10 mouse cellular contexts compared by ENCODE assay signal in genomic region chr3:89102495-89103290, GRCm38 (mm10). TPM values are rescaled to one million over a fixed set of nuclear protein-coding genes. Genes with fewer than 3 reads are reported as not detected.
A peak's percentile ranks its signal among the peaks of the same experiment; 100 is the strongest.
DNase-seq lines count a peak whose midpoint lies in the region; ATAC-seq and TF ChIP-seq lines count a peak whose summit lies in the region.
"Had no signal": no experiment of that assay in that cellular context is flagged by ENCODE, and none has a peak within 500 bp of the region (broad histone marks: within the 10 kb centered on the region; RNA-seq: fewer than 3 reads in every experiment).

No protein-coding gene starts in this region.

- TF ChIP-seq CTCF in kidney, adult 2 months (conservative IDR thresholded peaks at IDR 0.05; ENCODE audit: insufficient read depth, insufficient read length, low read depth, low read length) = no peak

- no peak for DNase-seq in kidney, adult 2 months
- DNase-seq in limb, embryonic 10.5 days (ENCODE audit: low spot score) = no peak
- no peak for DNase-seq in gastrocnemius, postnatal 36 days
- no peak for DNase-seq in kidney, adult 8-10 months
- DNase-seq in urinary bladder, postnatal 36 days (ENCODE audit: low spot score in 2 of 2) = no peak

- TF ChIP-seq POLR2A in kidney, adult 2 months (IDR thresholded peaks at IDR 0.05; ENCODE audit: low read depth, low read length) = no peak

- H3K4me2 ChIP-seq in kidney, embryonic 16.5 days (replicated peaks; ENCODE audit: low read depth, low read length) = peak overlapping the region; percentile 67
- peak overlapping the region; percentile 85 for H3K4me2 ChIP-seq in embryonic facial prominence, embryonic 15.5 days (replicated peaks)
- H3K4me2 ChIP-seq in neural tube, embryonic 12.5 days (replicated peaks) = peak overlapping the region; percentile 90

- no peaks in the 10 kb centered on the region for H3K9me3 ChIP-seq in kidney, embryonic 16.5 days (ENCODE audit: low read length)
- H3K9me3 ChIP-seq in embryonic facial prominence, embryonic 15.5 days (replicated peaks) = no peaks in the 10 kb centered on the region
- no peaks in the 10 kb centered on the region for H3K9me3 ChIP-seq in limb, embryonic 10.5 days (replicated peaks)
- H3K9me3 ChIP-seq in neural tube, embryonic 12.5 days = no peaks in the 10 kb centered on the region

- no peak for ATAC-seq in kidney, embryonic 16.5 days (ENCODE audit: low FRiP score, low TSS enrichment)
- no peak for ATAC-seq in embryonic facial prominence, embryonic 15.5 days (ENCODE audit: insufficient number of reproducible peaks, low FRiP score, low TSS enrichment, low read depth)
- ATAC-seq in neural tube, embryonic 12.5 days (ENCODE audit: low FRiP score, low read depth) = no peak

- 59% methylated on average over 12 of the region's 12 CpGs for WGBS in kidney, embryonic 16.5 days
- 61% methylated on average over 12 of the region's 12 CpGs for WGBS in kidney, adult 2 months
- 53% methylated on average over 12 of the region's 12 CpGs for WGBS in embryonic facial prominence, embryonic 15.5 days
- 66% methylated on average over 12 of the region's 12 CpGs for WGBS in limb, embryonic 10.5 days
- WGBS in neural tube, embryonic 12.5 days = 68% methylated on average over 12 of the region's 12 CpGs

- peak overlapping the region; percentile 76 for H3K27ac ChIP-seq in kidney, embryonic 16.5 days (ENCODE audit: low read length)
- no peak overlapping the region for H3K27ac ChIP-seq in kidney, adult 2 months (ENCODE audit: insufficient read depth, low read depth, low read length)
- H3K27ac ChIP-seq in embryonic facial prominence, embryonic 15.5 days (replicated peaks) = peak overlapping the region; percentile 74
- peak overlapping the region; percentile 75 for H3K27ac ChIP-seq in limb, embryonic 10.5 days
- peak overlapping the region; percentile 1; the same call in 1 of the 2 replicates for H3K27ac ChIP-seq in neural tube, embryonic 12.5 days

- peaks cover 25% of the 10 kb centered on the region for H3K4me1 ChIP-seq in kidney, embryonic 16.5 days (ENCODE audit: insufficient read depth, low read length)
- no peaks in the 10 kb centered on the region; the same call in 1 of the 2 replicates for H3K4me1 ChIP-seq in kidney, adult 2 months (ENCODE audit: control insufficient read depth, insufficient read depth, low read length)
- peaks cover 31% of the 10 kb centered on the region for H3K4me1 ChIP-seq in embryonic facial prominence, embryonic 15.5 days
- peaks cover 32% of the 10 kb centered on the region for H3K4me1 ChIP-seq in limb, embryonic 10.5 days
- H3K4me1 ChIP-seq in neural tube, embryonic 12.5 days = peaks cover 26% of the 10 kb centered on the region

- no peaks in the 10 kb centered on the region for H3K27me3 ChIP-seq in kidney, embryonic 16.5 days (ENCODE audit: insufficient read depth, low read length)
- H3K27me3 ChIP-seq in kidney, adult 2 months (replicated peaks; ENCODE audit: control insufficient read depth, insufficient read depth, low read length) = no peaks in the 10 kb centered on the region
- H3K27me3 ChIP-seq in embryonic facial prominence, embryonic 15.5 days = no peaks in the 10 kb centered on the region
- H3K27me3 ChIP-seq in limb, embryonic 10.5 days (ENCODE audit: low read depth, poor library complexity, severe bottlenecking) = no peaks in the 10 kb centered on the region
- no peaks in the 10 kb centered on the region for H3K27me3 ChIP-seq in neural tube, embryonic 12.5 days (replicated peaks)

- peaks cover 17% of the 10 kb centered on the region for H3K36me3 ChIP-seq in kidney, embryonic 16.5 days (ENCODE audit: insufficient read depth, low read length)
- H3K36me3 ChIP-seq in kidney, adult 2 months (ENCODE audit: control insufficient read depth, insufficient read depth, low read length) = no peaks in the 10 kb centered on the region
- peaks cover 23% of the 10 kb centered on the region for H3K36me3 ChIP-seq in embryonic facial prominence, embryonic 15.5 days
- peaks cover 27% of the 10 kb centered on the region for H3K36me3 ChIP-seq in limb, embryonic 10.5 days
- peaks cover 19% of the 10 kb centered on the region for H3K36me3 ChIP-seq in neural tube, embryonic 12.5 days

- H3K9ac ChIP-seq in kidney, embryonic 16.5 days (replicated peaks; ENCODE audit: low read length) = no peak overlapping the region; the same call in 1 of the 2 replicates
- H3K9ac ChIP-seq in embryonic facial prominence, embryonic 15.5 days = no peak overlapping the region
- no peak overlapping the region for H3K9ac ChIP-seq in neural tube, embryonic 12.5 days

- H3K4me3 ChIP-seq in kidney, embryonic 16.5 days (ENCODE audit: low read length) = peak overlapping the region; percentile 63; the same call in 1 of the 2 replicates
- no peak overlapping the region for H3K4me3 ChIP-seq in kidney, adult 2 months (ENCODE audit: insufficient read depth, low read depth, low read length)
- H3K4me3 ChIP-seq in embryonic facial prominence, embryonic 15.5 days (replicated peaks) = peak overlapping the region; percentile 74
- peak overlapping the region; percentile 83 for H3K4me3 ChIP-seq in limb, embryonic 10.5 days
- H3K4me3 ChIP-seq in neural tube, embryonic 12.5 days = no peak overlapping the region

- intact Hi-C loops in gastrocnemius, postnatal 36 days (cut with DNase I) = no loop called here

RNA-seq across cellular contexts. Expression of gene Fdps, which starts 0.9 kb away (rescaled TPM):
- polyA plus RNA-seq in kidney, embryonic 16.5 days (2015; fragmentation: Nextera tagmentation; extraction: Ambion mirVana) = 175 and 179 TPM in 2 replicates
- polyA plus RNA-seq in kidney, adult 2 months (2012; rRNA removed) = 40.3 and 54.9 TPM in 2 replicates
- 239 and 242 TPM in 2 replicates for polyA plus RNA-seq in embryonic facial prominence, embryonic 15.5 days (2015; fragmentation: Nextera tagmentation; extraction: Ambion mirVana)
- polyA plus RNA-seq in limb, embryonic 10.5 days (2016; fragmentation: Nextera tagmentation; extraction: Ambion mirVana) = 361 and 405 TPM in 2 replicates
- polyA plus RNA-seq in neural tube, embryonic 12.5 days (2016; fragmentation: Nextera tagmentation; extraction: Ambion mirVana) = 353 and 354 TPM in 2 replicates
- 10 to 100 TPM; 23.2 to 27.5 TPM for total RNA-seq in gastrocnemius, postnatal 36 days (2021)

RNA-seq across cellular contexts. Expression of gene Gm43738, which starts 1.8 kb away (rescaled TPM):
- polyA plus RNA-seq in kidney, embryonic 16.5 days (2015; fragmentation: Nextera tagmentation; extraction: Ambion mirVana) = not detected in 2 replicates
- not detected in 2 replicates for polyA plus RNA-seq in kidney, adult 2 months (2012; rRNA removed)
- polyA plus RNA-seq in embryonic facial prominence, embryonic 15.5 days (2015; fragmentation: Nextera tagmentation; extraction: Ambion mirVana) = not detected in 2 replicates
- polyA plus RNA-seq in limb, embryonic 10.5 days (2016; fragmentation: Nextera tagmentation; extraction: Ambion mirVana) = 0.09 TPM in 1 of 2 replicates, not detected in the other
- polyA plus RNA-seq in neural tube, embryonic 12.5 days (2016; fragmentation: Nextera tagmentation; extraction: Ambion mirVana) = not detected in 2 replicates
- not detected for total RNA-seq in gastrocnemius, postnatal 36 days (2021)
- total RNA-seq: megakaryocyte-erythroid progenitor cell, adult 5-6 weeks had no signal
- polyA plus RNA-seq: urinary bladder, adult 2 months had no signal

RNA-seq across cellular contexts. Expression of gene Rusc1, which starts 9.6 kb away (rescaled TPM):
- 21.3 and 22.5 TPM in 2 replicates for polyA plus RNA-seq in kidney, embryonic 16.5 days (2015; fragmentation: Nextera tagmentation; extraction: Ambion mirVana)
- 33.6 and 34.5 TPM in 2 replicates for polyA plus RNA-seq in kidney, adult 2 months (2012; rRNA removed)
- 25.7 and 28.0 TPM in 2 replicates for polyA plus RNA-seq in embryonic facial prominence, embryonic 15.5 days (2015; fragmentation: Nextera tagmentation; extraction: Ambion mirVana)
- polyA plus RNA-seq in limb, embryonic 10.5 days (2016; fragmentation: Nextera tagmentation; extraction: Ambion mirVana) = 9.4 and 13.3 TPM in 2 replicates
- 70.2 and 78.8 TPM in 2 replicates for polyA plus RNA-seq in neural tube, embryonic 12.5 days (2016; fragmentation: Nextera tagmentation; extraction: Ambion mirVana)
- 10 to 100 TPM; 14.8 to 15.7 TPM for total RNA-seq in gastrocnemius, postnatal 36 days (2021)

RNA-seq across cellular contexts. Expression of gene Pklr, which starts 33.2 kb away (rescaled TPM):
- 4.7 and 5.0 TPM in 2 replicates for polyA plus RNA-seq in kidney, embryonic 16.5 days (2015; fragmentation: Nextera tagmentation; extraction: Ambion mirVana)
- 79.3 and 96.0 TPM in 2 replicates for polyA plus RNA-seq in kidney, adult 2 months (2012; rRNA removed)
- polyA plus RNA-seq in embryonic facial prominence, embryonic 15.5 days (2015; fragmentation: Nextera tagmentation; extraction: Ambion mirVana) = 0.15 TPM in 1 of 2 replicates, not detected in the other
- 3.6 and 4.4 TPM in 2 replicates for polyA plus RNA-seq in limb, embryonic 10.5 days (2016; fragmentation: Nextera tagmentation; extraction: Ambion mirVana)
- polyA plus RNA-seq in neural tube, embryonic 12.5 days (2016; fragmentation: Nextera tagmentation; extraction: Ambion mirVana) = 0.43 and 0.46 TPM in 2 replicates
- total RNA-seq in gastrocnemius, postnatal 36 days (2021) = not detected
- polyA plus RNA-seq: urinary bladder, adult 2 months had no signal

RNA-seq across cellular contexts. Expression of gene Hcn3, which starts 57.3 kb away (rescaled TPM):
- polyA plus RNA-seq in kidney, embryonic 16.5 days (2015; fragmentation: Nextera tagmentation; extraction: Ambion mirVana) = 1.8 and 2.0 TPM in 2 replicates
- polyA plus RNA-seq in kidney, adult 2 months (2012; rRNA removed) = 1.1 and 1.4 TPM in 2 replicates
- 3.0 and 3.2 TPM in 2 replicates for polyA plus RNA-seq in embryonic facial prominence, embryonic 15.5 days (2015; fragmentation: Nextera tagmentation; extraction: Ambion mirVana)
- 1.3 and 1.6 TPM in 2 replicates for polyA plus RNA-seq in limb, embryonic 10.5 days (2016; fragmentation: Nextera tagmentation; extraction: Ambion mirVana)
- polyA plus RNA-seq in neural tube, embryonic 12.5 days (2016; fragmentation: Nextera tagmentation; extraction: Ambion mirVana) = 19.5 and 23.2 TPM in 2 replicates
- total RNA-seq in gastrocnemius, postnatal 36 days (2021) = under 1 TPM; 0.49 to 0.54 TPM

Comparison
In these comparisons a context has a peak if more than half of its experiments do, and no peak if none do; other contexts are left out.
1. H3K4me3 ChIP-seq: peak in kidney, embryonic 16.5 days (single experiment), embryonic facial prominence, embryonic 15.5 days (single experiment) and limb, embryonic 10.5 days (single experiment); none in kidney, adult 2 months (single experiment) and neural tube, embryonic 12.5 days (single experiment).
2. Peak in every context shown above with its lines, with median percentiles within 50 percentile points of each other: H3K4me2 ChIP-seq.